Mouse (Mus musculus) adrenal gland, postnatal 25 days (tissue): ENCODE results near the gene Ifitm3. TPM values are rescaled to one million over a fixed set of nuclear protein-coding genes. Genes with fewer than 3 reads are reported as not detected.
A peak's percentile ranks its signal among the peaks of the same experiment; 100 is the strongest.
"Not testable (repeated sequence)": the region's sequence is repeated elsewhere in the genome, so short reads cannot be mapped to it uniquely, and the experiment has no call there.

Experiments
- DNase-seq: peaks from one replicate; pipeline ENCODE4 v3.0.0; 2021; ENCODE audit warnings: mixed read lengths
- long read RNA-seq: library from polyadenylated mRNA; stranded (forward); transcript quantifications from one replicate; pipeline ENCODE4 v2.0.0, GENCODE M21; 2021
- total RNA-seq: library from RNA; stranded (reverse); gene quantifications from 2 replicates; pipeline ENCODE4 v1.2.3, GENCODE M21; 2021

Gene Ifitm3
- total RNA-seq = 103 and 109 TPM in 2 replicates
- long read RNA-seq, transcript Ifitm3-201 (2 exons, 678 nt) = major isoform, 252 of 257 reads
- long read RNA-seq, partial matches to known transcripts = 2 of 257 reads
- long read RNA-seq, other reads (novel, unspliced or antisense) = 3 of 257 reads

- DNase-seq = peak; percentile 51
Observed at GRCm38 (mm10) chr7:141010593-141010992, at the start of gene Ifitm3. TSS of gene Ifitm3 (minus strand) at chr7:141010770.

DNA sequence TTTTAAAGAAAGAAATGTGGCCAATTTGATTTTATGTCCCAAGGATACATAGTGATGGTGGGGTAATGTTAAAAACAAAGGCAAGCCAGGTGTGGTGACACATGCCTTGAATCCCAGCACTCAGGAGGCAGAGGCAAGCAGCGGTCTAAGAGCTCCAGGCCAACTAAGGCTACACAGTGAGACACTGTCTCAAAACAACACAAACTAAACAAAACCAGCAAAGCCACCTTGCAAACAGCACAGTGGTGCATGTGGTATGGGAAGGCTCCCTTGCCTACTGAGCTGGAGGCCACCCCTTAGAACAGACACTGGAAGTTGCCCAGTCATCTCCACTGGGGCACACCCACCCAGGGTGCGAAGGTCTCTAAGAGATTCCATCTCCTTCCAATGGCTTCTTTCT, 49.4 kb upstream of the Ifitm3 start:
- DNase-seq = no peak

GRCm38 (mm10) chr7:141058601-141059341, 48.2 kb upstream of the Ifitm3 start:
- no peak for DNase-seq

DNA sequence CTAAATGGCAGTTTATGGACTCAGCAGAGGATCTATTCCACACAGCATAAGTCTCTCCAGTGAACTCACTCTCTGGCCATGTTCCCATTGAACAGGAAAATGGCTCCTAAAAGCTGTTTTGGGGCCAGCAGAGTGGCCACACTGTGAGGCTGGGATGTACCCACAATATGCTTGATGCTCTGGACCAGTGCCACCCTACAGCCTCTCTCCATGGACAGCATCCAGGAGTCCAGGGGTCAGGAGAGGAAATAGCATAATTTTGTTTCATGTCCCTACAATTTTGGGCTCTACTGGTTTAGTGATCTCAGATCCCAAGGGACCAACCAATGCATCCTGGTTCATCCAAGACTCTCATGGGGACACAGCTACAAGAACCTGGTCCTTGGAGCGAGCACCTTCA, 47.0 kb upstream of the Ifitm3 start:
- DNase-seq = no peak

DNA sequence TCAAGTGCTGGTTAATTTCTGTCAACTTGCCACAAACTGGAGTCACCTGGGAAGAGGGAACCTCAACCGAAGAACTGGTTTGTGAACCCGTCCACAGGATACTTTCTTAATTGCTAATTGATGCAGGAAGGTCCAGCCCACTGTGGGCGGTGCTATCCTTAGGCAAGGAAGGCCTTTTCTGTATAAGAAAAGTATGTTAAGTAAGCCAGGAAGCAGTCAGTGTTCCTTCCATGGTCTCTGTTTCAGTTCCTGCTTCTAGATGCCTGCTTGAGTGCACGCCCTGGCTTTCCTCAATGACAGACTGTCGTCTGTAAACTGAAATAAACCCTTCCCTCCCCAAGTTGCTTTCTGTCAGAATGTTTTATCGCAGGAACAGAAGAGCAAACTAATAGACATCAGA, 46.4 kb upstream of the Ifitm3 start:
- DNase-seq = no peak

DNA sequence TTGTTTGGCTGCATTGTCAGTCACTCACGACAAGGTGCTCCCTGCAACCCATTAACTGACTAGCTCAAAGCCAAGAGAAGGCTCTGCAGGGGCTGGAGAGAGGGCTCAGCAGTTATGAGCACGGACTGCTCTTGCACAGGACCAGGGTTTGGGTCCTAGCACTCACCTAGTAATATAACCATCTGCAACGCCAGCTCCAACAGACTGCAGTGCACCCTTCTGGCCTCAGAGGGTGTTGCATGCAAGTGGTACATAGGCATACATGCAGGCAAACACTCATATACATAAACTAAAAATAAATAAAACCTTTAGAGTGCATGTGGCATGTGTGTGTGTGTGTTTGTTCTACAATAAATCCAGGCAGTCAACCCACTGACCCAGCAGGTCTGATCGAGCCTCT, 45.2 kb upstream of the Ifitm3 start:
- DNase-seq = no peak

DNA sequence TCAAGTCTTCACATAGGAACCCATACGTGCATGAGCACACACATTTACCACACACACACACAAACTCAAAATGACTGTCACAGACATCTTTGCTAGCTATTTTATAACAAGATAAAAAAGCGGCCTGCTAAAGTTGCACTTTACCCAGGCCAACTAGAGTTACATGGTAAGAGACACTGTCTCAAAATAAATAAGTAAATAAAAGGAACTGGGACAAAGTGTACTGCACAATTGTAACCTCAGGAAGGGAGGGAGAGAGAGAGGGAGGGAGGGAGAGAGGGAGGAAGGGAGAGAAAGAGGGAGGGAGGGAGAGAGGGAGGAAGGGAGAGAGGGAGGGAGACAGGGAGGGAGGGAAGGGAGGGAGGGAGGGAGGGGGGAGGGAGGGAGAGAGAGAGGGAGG, 41.9 kb upstream of the Ifitm3 start:
- no peak for DNase-seq

- no peak for DNase-seq
Observed at GRCm38 (mm10) chr7:141052016-141052415, 41.4 kb upstream of the Ifitm3 start.

- DNase-seq = no peak
Observed at GRCm38 (mm10) chr7:141051060-141051685, 40.6 kb upstream of the Ifitm3 start.

GRCm38 (mm10) chr7:141049326-141049725, 38.8 kb upstream of the Ifitm3 start:
- no peak for DNase-seq

DNA sequence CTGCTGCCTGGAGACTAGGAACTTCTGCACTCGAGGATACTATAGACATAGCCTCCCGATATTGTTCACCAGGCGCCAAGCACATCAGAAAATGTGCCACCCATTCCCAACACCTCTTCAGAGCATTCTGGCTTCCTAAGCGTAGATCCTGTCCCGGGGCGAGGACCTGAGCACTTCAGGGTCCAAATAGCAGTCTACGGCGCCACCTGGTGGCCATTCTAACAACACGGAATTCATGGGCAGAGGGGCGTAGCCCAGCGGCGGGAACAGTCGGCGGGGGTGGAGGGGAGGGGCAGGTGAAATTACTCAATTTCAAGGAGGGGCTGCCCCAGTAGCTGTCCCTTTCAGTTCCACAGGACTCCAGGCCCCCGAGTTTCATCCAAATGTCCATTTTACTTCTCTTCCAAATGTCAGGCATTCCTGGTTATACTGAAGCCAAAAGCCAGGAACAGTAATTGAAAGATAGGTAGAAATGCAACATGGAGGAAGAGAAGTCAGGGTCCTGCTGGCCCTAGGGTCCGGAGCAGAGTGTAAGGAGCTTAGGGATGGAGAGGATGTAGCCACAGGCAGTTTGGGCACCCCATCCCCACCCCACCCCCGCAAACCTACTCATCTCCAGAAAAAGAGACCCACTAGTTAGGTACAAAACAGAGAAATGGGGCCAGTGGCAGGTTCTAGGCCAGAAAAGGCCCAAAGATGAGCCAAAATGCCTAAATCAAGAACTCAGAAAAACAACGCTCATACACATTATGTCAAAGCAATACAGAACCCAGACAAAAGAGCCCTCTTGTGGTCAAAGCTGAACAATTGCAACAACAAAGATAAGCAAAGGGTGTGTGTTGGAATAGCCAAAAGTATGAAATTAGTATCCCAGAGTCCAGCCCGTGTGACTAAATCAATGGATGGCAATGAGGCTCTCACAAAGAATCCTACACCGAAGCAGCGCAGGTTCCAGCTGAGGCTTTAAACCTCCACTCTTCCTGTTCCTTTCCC, 38.0 kb upstream of the Ifitm3 start:
- peak; percentile 92 for DNase-seq

GRCm38 (mm10) chr7:141047581-141048225, 37.1 kb upstream of the Ifitm3 start:
- peak; percentile 58 for DNase-seq

DNA sequence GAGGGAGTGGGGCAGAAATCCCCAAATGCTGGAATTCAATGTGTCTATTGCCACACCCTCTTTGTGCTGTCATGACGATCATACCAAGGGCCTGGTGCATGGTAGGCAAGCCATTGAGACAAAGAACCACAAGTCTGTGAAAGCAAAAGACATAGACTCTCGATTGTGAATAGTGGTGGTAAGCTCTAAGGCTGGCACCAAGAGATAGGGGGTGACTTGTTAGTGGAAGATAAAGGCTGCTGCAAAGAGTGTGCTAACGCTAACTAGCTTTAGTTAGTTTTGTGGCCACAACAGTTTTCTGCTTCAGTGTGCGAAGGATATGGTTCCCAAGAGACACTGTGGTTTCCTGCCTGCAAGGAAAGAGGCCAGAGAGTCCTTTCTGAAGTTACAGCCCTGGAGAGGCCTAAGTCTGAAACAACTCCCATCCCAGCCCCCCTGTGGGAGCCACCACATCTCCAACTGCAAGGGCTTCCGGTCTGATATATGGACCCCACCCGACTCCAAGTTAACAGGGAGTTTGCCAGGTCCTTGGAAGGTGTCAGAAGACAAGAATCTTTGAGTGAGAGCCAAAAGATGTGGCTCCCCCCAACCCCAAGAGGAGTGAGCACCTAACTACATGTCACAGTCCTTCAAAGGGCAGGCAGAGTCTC, 36.5 kb upstream of the Ifitm3 start:
- DNase-seq = no peak

DNA sequence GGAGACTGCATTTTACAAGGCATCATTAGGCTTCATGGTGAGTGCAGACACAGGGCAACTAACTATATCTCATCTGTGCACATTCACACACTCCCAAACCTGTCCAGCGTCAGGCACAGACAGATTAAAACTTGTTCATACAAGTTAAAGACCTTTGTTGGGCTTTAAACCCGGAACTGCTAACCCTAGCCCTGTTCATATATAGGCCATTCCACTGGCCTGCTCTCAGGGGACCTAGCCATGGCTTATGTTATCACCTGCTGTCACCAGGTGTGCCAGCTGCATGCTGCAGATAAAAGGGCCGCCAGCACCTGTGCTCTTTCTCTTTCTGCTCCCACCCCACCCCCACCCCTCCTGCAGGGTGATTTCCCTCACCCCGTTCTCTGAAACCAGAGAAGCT, 32.0 kb upstream of the Ifitm3 start:
- no peak for DNase-seq

GRCm38 (mm10) chr7:141041661-141042060, 31.1 kb upstream of the Ifitm3 start:
- peak; percentile 73 for DNase-seq

DNA sequence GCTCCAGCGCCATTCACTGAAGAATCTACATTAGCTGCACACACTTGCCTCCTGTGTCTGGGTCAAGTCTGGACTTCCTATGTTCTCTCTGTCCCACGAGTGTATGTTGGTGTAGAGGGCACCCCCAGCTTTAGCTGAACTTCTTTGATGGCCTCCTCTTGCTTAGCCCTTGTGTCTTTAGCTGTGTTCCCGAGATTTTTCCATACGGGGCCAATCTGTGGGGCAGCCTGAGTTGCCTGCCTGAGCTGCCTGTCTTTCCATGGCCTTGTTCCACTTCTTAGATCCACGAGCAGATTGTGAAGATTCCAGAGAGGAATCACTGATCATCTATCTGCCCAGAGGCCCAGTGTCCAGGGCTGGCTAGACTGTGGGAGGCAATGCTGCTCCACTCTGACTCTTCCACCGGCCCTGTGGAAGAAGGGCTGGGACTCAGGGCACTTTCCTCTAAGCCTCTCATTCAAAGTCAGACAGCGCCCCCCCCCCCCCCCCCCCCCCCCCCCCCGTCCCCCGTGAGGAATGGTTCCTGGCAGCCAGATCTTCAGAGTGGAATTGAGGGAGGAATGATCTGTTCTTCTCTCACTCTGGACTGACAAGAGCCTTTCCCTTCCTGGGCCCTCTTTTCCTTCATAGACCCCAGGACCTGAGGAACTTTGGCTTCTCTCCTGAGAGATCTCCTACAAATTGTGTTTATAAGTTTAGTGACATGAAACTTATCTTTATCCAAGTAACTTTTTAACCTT, 30.5 kb upstream of the Ifitm3 start:
- DNase-seq = no peak

GRCm38 (mm10) chr7:141039386-141040107, 29.0 kb upstream of the Ifitm3 start:
- DNase-seq = no peak

DNA sequence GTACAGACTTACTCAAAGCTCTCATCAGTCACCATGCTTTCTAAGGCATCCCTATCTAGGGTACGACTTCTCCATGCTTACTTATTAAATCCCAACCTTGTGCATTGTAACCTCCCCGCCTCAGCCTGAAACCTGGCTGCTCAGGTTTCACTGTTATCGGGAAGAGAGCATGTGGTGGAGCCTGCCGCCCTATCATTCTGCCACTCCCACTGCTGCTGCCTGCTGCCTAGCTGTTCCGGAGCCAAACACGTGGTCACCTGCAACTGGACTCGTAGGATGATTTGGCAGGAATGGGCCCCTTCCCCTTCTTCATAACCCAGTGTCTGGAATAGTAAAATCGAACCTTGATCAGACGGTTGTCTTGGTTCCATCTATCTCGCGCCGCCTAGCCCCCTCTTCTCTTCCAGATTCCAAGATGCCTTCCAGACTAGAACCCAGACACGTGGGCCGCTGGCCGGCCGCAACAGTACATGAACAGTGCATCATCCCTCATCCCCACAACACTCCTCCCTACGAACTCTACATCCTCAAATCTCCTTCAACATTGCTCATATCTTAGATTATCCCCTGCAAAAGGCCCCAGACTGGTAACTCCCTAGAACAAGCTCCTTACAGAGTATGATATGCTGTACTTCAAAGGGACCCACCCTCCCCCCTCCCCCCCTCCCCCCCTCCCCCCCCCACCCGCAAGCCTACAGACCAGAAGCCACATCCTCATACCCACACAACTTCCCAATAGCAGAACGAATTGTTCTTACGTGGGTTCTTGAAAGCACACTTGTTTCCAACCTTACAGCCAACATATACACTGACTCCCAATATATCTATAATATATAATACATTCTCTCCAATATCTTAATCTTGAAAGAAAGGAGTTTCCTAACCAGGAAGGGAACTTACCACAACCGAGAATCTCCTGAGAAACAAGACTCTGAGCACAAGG, 27.8 kb upstream of the Ifitm3 start:
- no peak for DNase-seq

DNA sequence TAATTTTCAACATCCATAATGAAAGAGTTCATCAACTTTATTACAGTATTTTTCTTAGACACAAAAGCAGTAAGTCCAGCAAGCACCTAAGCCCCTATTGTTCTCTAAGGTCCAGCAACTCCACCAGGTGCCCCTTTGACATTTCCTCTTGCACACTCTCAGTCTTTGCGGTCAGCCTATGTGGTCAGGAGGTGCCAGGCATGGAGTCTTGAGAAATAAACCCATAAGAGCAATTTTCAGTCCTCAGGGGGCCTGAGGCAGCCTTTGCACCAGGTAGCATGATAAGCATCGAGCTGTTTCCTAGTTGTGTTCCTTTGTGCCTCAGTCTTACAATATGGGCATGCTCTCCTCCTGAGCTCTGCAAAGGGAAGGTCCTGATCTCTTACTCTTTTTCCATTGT, 26.1 kb upstream of the Ifitm3 start:
- not testable (repeated sequence) for DNase-seq
